Mouse (Mus musculus): ENCODE results near the gene Ppil1. TPM values are rescaled to one million over a fixed set of nuclear protein-coding genes. Genes with fewer than 3 reads are reported as not detected.

Ppil1 gene
- polyA plus RNA-seq, 1 experiment: not detected

DNA sequence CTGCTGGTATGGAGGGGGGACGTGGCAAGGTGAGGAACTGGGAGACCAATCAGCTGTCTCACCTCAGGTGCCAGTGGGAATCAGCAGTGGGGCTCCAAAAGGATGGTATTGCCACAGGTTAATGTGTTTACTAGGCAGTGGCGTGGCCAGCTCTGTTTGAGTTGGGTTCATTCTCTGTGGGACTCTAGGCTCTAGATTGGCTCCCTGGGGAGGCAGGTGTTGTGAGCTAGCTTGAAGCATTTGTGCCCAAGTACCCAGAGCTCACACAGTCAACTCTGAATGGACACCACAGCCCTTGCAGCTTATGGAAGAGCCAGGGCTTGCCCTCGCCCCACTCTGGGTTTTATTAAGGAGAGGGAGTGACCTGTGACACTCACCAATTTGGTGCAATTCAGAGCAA, 39.9 kb upstream of the Ppil1 start:
- H3K27ac ChIP-seq (ENCODE audit: insufficient read depth, low read depth, low read length): no peak overlapping the region
- WGBS: 94% methylated on average over 3 of the region's 3 CpGs

DNA sequence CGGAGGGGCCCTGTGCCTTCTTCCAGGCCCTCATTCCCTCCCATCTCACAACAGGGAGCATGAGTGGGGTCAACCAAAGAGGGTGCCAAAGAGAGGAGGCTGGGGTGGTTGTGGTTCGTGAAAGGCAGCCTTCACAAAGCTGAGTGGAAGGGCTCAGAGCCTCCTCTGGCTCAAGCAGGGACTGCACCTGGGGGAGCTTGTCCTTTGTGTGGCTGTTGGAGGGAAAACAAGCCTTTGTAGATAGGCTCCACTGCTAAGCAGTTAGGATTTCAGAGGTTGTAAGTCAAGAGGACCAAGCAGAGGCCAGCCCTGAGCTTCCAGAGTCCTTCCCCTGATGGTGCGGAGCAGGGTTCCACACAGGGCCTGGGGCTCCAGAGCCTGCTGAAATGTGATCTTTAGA, 39.1 kb upstream of the Ppil1 start:
- Histone ChIP-seq H3K4me3 (ENCODE audit: insufficient read depth, low read depth, low read length) (no peak overlapping the region), H3K27ac (ENCODE audit: insufficient read depth, low read depth, low read length) (no peak overlapping the region), H3K4me1 (ENCODE audit: control insufficient read depth, insufficient read depth, low read length) (peaks cover 24% of the 10 kb centered on the region)
- WGBS: 59% methylated on average over 3 of the region's 3 CpGs
- TF ChIP-seq CTCF (IDR thresholded peaks at IDR 0.05; ENCODE audit: insufficient read depth, low read depth, low read length): no peak
- no peak for TF ChIP-seq POLR2A (IDR thresholded peaks at IDR 0.05; ENCODE audit: insufficient read depth, low read depth, low read length)

More for the DNA sequence above, 39.9 kb upstream of the Ppil1 start:
- peaks cover 24% of the 10 kb centered on the region for H3K4me1 ChIP-seq (ENCODE audit: control insufficient read depth, insufficient read depth, low read length)
- no peak for TF ChIP-seq CTCF (IDR thresholded peaks at IDR 0.05; ENCODE audit: insufficient read depth, low read depth, low read length)
- no peak for TF ChIP-seq POLR2A (IDR thresholded peaks at IDR 0.05; ENCODE audit: insufficient read depth, low read depth, low read length)
- no peak overlapping the region for H3K4me3 ChIP-seq (ENCODE audit: insufficient read depth, low read depth, low read length)

DNA sequence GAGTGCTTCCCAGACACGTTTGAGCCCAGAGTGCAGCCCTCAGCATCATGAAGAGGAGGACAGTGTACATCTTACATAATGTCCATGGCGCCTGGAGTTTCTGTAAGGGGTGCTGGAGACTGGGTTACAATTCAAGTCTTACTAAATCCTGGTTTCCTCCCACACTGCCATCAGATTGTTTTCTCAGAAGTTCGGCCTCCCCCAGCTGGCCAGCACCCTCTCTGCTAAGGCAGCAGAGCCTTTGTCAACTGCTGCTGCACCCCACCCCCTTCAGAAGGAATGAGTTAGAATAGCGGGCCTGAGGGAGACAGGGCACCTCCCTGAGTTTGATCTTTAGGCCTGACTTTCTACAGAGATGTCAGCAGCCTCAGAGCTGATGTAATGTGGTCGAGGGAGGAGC, 38.2 kb upstream of the Ppil1 start:
- H3K4me3 ChIP-seq (ENCODE audit: insufficient read depth, low read depth, low read length): no peak overlapping the region
- peaks cover 24% of the 10 kb centered on the region for H3K4me1 ChIP-seq (ENCODE audit: control insufficient read depth, insufficient read depth, low read length)
- TF ChIP-seq CTCF (IDR thresholded peaks at IDR 0.05; ENCODE audit: insufficient read depth, low read depth, low read length): no peak
- TF ChIP-seq POLR2A (IDR thresholded peaks at IDR 0.05; ENCODE audit: insufficient read depth, low read depth, low read length): no peak
- no peak overlapping the region for H3K27ac ChIP-seq (ENCODE audit: insufficient read depth, low read depth, low read length)
- WGBS: 56% methylated on average over 5 of the region's 5 CpGs

DNA sequence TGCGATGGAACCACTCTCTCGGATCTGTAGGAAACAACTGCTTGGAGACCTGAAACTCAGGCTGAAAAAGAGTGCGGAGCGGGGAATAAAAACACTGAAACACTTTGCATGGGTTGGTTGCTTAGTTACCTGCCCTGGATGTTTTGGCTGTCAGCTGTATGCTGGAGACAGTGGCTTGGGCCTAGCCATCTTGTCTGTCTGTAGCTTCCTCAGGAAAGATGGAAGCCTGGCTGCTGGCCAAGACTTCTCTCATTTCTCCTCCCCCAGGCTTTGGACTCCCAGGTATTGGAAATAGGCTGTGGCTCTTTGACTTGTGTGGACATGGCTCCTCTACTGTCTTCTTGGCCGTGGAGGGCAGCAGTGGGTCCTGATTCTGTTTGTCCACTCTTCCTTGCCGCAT, 37.4 kb upstream of the Ppil1 start:
- Histone ChIP-seq H3K27ac (ENCODE audit: insufficient read depth, low read depth, low read length) (no peak overlapping the region), H3K4me3 (ENCODE audit: insufficient read depth, low read depth, low read length) (no peak overlapping the region), H3K4me1 (ENCODE audit: control insufficient read depth, insufficient read depth, low read length) (peaks cover 24% of the 10 kb centered on the region)
- 91% methylated on average over 6 of the region's 6 CpGs for WGBS
- TF ChIP-seq POLR2A (IDR thresholded peaks at IDR 0.05; ENCODE audit: insufficient read depth, low read depth, low read length): no peak
- no peak for TF ChIP-seq CTCF (IDR thresholded peaks at IDR 0.05; ENCODE audit: insufficient read depth, low read depth, low read length)

DNA sequence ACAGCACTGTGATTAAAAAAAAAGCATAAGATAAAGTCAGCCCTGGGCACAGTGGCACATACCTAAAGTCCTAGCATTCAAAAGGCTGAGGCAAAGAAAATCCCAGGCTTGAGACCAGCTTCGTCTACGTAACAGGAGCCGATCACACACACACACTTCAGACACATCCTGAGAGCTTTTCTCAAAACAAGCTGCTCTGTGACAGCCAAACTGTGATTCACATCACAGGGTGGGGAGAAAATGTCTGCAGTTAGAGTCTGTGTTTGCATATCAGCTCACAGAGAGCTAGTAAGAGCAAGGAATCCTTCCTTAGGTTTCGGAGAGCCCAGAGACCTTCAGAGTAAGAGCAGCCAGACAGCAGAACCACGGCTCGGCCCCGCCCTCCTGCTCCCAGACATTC, 36.9 kb upstream of the Ppil1 start:
- TF ChIP-seq POLR2A (IDR thresholded peaks at IDR 0.05; ENCODE audit: insufficient read depth, low read depth, low read length) (no peak), CTCF (IDR thresholded peaks at IDR 0.05; ENCODE audit: insufficient read depth, low read depth, low read length) (no peak)
- Histone ChIP-seq H3K4me3 (ENCODE audit: insufficient read depth, low read depth, low read length) (no peak overlapping the region), H3K27ac (ENCODE audit: insufficient read depth, low read depth, low read length) (no peak overlapping the region), H3K4me1 (ENCODE audit: control insufficient read depth, insufficient read depth, low read length) (peaks cover 24% of the 10 kb centered on the region)
- 87% methylated on average over 7 of the region's 7 CpGs for WGBS

DNA sequence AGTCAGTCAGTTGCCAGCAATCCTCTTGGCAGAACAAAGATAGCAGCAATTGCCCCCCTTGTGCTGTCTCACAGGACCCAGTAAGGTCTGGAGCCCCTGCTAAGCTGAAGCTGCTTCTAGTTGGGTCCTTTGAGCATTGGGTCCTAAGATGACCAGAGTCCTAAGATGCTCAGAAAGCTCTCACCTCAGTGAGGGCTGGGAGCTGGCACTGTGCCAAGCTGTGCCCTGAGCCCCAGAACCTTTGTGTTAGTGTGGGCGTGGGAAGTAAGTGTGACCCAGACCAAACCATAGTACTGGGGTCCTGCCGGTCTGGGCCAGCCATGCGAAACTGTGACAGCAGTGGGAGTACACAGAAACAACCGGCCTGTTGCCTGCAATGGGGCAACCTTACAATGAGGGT, 35.3 kb upstream of the Ppil1 start:
- Histone ChIP-seq H3K4me1 (ENCODE audit: control insufficient read depth, insufficient read depth, low read length) (peaks cover 14% of the 10 kb centered on the region), H3K4me3 (ENCODE audit: insufficient read depth, low read depth, low read length) (no peak overlapping the region), H3K27ac (ENCODE audit: insufficient read depth, low read depth, low read length) (no peak overlapping the region)
- TF ChIP-seq CTCF (IDR thresholded peaks at IDR 0.05; ENCODE audit: insufficient read depth, low read depth, low read length) (no peak), POLR2A (IDR thresholded peaks at IDR 0.05; ENCODE audit: insufficient read depth, low read depth, low read length) (no peak)
- WGBS: 76% methylated on average over 4 of the region's 4 CpGs

DNA sequence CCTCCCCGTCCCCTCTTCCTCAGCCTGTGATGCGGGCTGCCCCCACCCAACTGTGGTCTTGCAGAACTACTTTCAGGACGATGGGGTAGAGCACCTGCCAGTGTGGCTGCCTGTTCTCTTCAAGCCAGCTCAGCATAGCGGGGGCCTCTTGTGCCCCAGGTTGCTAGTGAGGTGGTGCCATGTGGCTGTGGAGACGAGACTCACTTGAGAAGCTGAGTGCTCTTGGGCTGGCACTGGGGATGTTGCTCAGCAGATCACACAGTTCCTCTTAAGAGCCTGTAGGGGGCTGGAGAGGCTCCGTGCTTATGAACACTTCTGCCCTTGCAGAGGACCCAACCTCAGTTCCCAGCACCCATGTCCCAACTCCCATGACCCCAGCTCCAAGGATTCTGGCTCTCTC, 33.8 kb upstream of the Ppil1 start:
- TF ChIP-seq CTCF (IDR thresholded peaks at IDR 0.05; ENCODE audit: insufficient read depth, low read depth, low read length) (no peak), POLR2A (IDR thresholded peaks at IDR 0.05; ENCODE audit: insufficient read depth, low read depth, low read length) (no peak)
- Histone ChIP-seq H3K4me3 (ENCODE audit: insufficient read depth, low read depth, low read length) (no peak overlapping the region), H3K4me1 (ENCODE audit: control insufficient read depth, insufficient read depth, low read length) (peaks cover 11% of the 10 kb centered on the region), H3K27ac (ENCODE audit: insufficient read depth, low read depth, low read length) (no peak overlapping the region)
- WGBS: 95% methylated on average over 6 of the region's 6 CpGs

DNA sequence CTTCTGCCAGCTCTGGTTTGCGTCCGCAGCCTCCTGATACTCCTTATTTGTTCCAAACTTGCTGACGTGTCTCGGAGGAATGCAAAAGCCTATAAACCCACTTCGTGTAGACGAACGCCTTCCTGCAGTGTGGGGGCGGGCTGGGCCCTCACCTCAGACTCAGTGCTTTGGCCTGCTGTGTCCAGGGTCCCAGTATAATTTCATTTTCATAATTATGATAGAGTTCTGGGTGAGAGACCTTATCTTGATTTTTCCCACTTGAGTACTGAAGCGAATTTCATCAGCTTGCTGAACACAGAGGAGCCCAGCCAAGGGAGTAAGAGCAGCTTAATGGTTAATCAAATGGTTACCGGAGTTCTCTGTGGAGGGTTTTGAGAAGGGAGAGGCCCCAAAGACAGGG, 33.3 kb upstream of the Ppil1 start:
- H3K4me1 ChIP-seq (ENCODE audit: control insufficient read depth, insufficient read depth, low read length): peaks cover 10% of the 10 kb centered on the region
- WGBS: 91% methylated on average over 10 of the region's 10 CpGs
- TF ChIP-seq POLR2A (IDR thresholded peaks at IDR 0.05; ENCODE audit: insufficient read depth, low read depth, low read length) (no peak), CTCF (IDR thresholded peaks at IDR 0.05; ENCODE audit: insufficient read depth, low read depth, low read length) (no peak)
- no peak overlapping the region for H3K27ac ChIP-seq (ENCODE audit: insufficient read depth, low read depth, low read length)
- no peak overlapping the region for H3K4me3 ChIP-seq (ENCODE audit: insufficient read depth, low read depth, low read length)

DNA sequence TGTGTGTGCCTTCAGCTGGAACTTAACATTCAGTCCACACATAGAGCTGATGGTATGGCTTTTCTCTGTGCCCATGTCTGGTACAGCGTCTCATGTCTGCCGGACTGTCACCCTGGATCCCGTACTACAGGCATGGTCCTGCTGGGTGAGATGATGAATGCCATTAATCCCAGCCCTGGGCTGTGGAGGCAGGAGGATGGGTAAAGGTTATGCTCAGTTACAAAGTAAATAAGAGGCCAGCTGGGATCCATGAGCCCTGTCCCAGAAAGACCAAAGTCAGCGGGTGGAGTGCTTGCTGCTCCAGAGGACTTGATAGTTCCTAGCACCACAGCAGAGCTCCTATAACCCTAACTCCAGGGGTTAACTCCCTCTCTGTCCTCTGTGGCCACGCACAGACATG, 31.8 kb upstream of the Ppil1 start:
- WGBS: 86% methylated on average over 5 of the region's 5 CpGs
- Histone ChIP-seq H3K4me1 (ENCODE audit: control insufficient read depth, insufficient read depth, low read length) (no peaks in the 10 kb centered on the region), H3K27ac (ENCODE audit: insufficient read depth, low read depth, low read length) (no peak overlapping the region), H3K4me3 (ENCODE audit: insufficient read depth, low read depth, low read length) (no peak overlapping the region)
- TF ChIP-seq POLR2A (IDR thresholded peaks at IDR 0.05; ENCODE audit: insufficient read depth, low read depth, low read length): no peak
- TF ChIP-seq CTCF (IDR thresholded peaks at IDR 0.05; ENCODE audit: insufficient read depth, low read depth, low read length): no peak
